Mouse (Mus musculus): ENCODE measurements around the gene Cyfip1. TPM values are rescaled to one million over a fixed set of nuclear protein-coding genes. Genes with fewer than 3 reads are reported as not detected.

The Cyfip1 gene
- total RNA-seq, 1 experiment: 59.8 TPM

DNA sequence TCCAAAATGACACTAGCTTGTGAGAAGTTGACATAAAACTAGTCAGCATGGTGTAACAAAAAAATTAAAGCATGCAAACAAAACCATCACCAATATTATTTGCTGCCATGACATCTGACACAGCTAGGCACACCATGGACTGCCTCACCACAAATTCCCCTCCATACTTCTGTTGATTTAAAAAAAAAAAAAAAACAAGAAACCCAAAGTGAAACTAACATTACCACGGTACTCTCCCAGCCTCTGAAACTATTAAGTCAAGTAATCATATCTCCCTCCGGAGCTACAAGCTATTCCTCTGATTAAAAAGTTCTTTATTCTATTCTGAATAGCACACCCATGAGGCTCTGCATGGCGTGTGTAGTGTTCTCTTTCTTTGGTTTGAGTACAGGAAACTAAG lies 115.6 kb downstream of the Cyfip1 start:
- no peaks in the 10 kb centered on the region; the same call in 1 of the 2 replicates for H3K36me3 ChIP-seq (ENCODE audit: control insufficient read depth, insufficient read depth, low read length, poor library complexity, severe bottlenecking)

DNA sequence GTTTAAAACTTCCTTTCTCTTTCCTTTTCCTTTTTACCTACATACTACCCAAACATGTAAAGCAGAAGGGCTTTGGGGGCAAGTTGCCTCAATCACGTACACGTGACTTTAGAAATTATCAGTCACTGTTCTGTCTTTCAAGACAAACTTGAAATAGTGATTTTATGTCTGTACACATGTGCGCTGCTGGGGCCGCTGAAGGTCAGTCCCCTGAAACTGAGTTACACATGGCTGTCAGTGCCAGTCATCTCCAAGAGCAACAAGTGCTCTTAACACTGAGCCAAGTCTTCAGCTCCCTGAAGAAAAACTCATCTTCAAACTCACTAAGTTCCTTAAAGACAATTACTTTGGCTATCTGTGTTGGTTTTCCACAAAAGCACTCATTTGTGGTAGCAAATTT lies 116.4 kb downstream of the Cyfip1 start:
- Histone ChIP-seq H3K4me1 (ENCODE audit: control insufficient read depth in 2 of 2, insufficient read depth in 2 of 2, low read length in 2 of 2, poor library complexity in 1 of 2) (peaks cover 0 to 2% of the 10 kb centered on the region in 2 experiments; a peak in 1 of 4 replicates), H3K9me3 (ENCODE audit: control insufficient read depth, insufficient read depth, low read depth, low read length) (no peaks in the 10 kb centered on the region), H3K27ac (ENCODE audit: insufficient read depth, low read depth, low read length, poor library complexity, severe bottlenecking) (no peak overlapping the region), H3K36me3 (ENCODE audit: control insufficient read depth, insufficient read depth, low read length, poor library complexity, severe bottlenecking) (no peaks in the 10 kb centered on the region; the same call in 1 of the 2 replicates), H3K4me3 (ENCODE audit: insufficient read depth in 1 of 2, low read depth in 1 of 2, low read length in 2 of 2, poor library complexity in 1 of 2, severe bottlenecking in 1 of 2) (no peak overlapping the region), H3K9ac (ENCODE audit: insufficient read depth, low read depth, low read length, poor library complexity, severe bottlenecking) (no peak overlapping the region)
- no peak for DNase-seq (ENCODE audit: low read depth, low spot score)
- no peak for TF ChIP-seq MAFK (IDR thresholded peaks at IDR 0.05; ENCODE audit: insufficient read depth, low read depth, low read length)
- TF ChIP-seq CHD2 (IDR thresholded peaks at IDR 0.05; ENCODE audit: low read depth, low read length): no peak
- TF ChIP-seq ZNF384 (IDR thresholded peaks at IDR 0.05; ENCODE audit: low read depth, low read length): no peak
- TF ChIP-seq HCFC1 (IDR thresholded peaks at IDR 0.05; ENCODE audit: borderline replicate concordance, insufficient read depth, low read length): no peak
- no peak for TF ChIP-seq ZC3H11A (IDR thresholded peaks at IDR 0.05; ENCODE audit: borderline replicate concordance, low read depth, low read length)
- in situ Hi-C loops (cut with MboI; ENCODE audit: low sequenced_read_pairs in 2 of 2, unreplicated experiment in 2 of 2): no loop called here

More for the DNA sequence above, 115.6 kb downstream of the Cyfip1 start:
- H3K9me3 ChIP-seq (ENCODE audit: control insufficient read depth, insufficient read depth, low read depth, low read length): no peaks in the 10 kb centered on the region
- H3K4me1 ChIP-seq (ENCODE audit: control insufficient read depth in 2 of 2, insufficient read depth in 2 of 2, low read length in 2 of 2, poor library complexity in 1 of 2): peaks cover 0 to 2% of the 10 kb centered on the region in 2 experiments; a peak in 1 of 4 replicates
- H3K9ac ChIP-seq (ENCODE audit: insufficient read depth, low read depth, low read length, poor library complexity, severe bottlenecking): no peak overlapping the region
- TF ChIP-seq ZC3H11A (IDR thresholded peaks at IDR 0.05; ENCODE audit: borderline replicate concordance, low read depth, low read length): no peak
- TF ChIP-seq HCFC1 (IDR thresholded peaks at IDR 0.05; ENCODE audit: borderline replicate concordance, insufficient read depth, low read length): no peak
- TF ChIP-seq MAFK (IDR thresholded peaks at IDR 0.05; ENCODE audit: insufficient read depth, low read depth, low read length): no peak
- TF ChIP-seq CHD2 (IDR thresholded peaks at IDR 0.05; ENCODE audit: low read depth, low read length): no peak
- TF ChIP-seq ZNF384 (IDR thresholded peaks at IDR 0.05; ENCODE audit: low read depth, low read length): no peak
- in situ Hi-C loops (cut with MboI; ENCODE audit: low sequenced_read_pairs in 2 of 2, unreplicated experiment in 2 of 2): no loop called here
- no peak overlapping the region for H3K27ac ChIP-seq (ENCODE audit: insufficient read depth, low read depth, low read length, poor library complexity, severe bottlenecking)
- no peak for DNase-seq (ENCODE audit: low read depth, low spot score)
- H3K4me3 ChIP-seq (ENCODE audit: insufficient read depth in 1 of 2, low read depth in 1 of 2, low read length in 2 of 2, poor library complexity in 1 of 2, severe bottlenecking in 1 of 2): no peak overlapping the region

DNA sequence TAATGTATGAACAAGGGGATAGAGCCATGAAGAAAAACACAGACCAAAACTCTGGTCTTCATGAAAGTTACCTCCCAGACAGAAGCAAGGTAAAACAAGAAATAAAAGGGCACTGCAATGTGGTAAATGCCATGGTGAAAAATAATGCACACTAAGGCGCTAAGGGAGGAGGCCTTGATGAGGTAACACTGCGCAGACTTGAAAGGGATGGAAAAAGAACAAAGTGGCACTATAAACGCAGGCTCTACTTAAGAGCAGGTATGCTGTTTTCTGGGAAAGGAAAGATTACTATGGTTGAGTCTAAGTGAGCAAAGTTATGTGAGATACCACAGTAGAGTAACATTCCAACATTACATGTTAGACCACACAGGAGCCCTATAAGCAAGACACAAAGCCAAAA lies 118.3 kb downstream of the Cyfip1 start:
- DNase-seq (ENCODE audit: low read depth, low spot score): no peak
- no peak overlapping the region for H3K4me3 ChIP-seq (ENCODE audit: insufficient read depth in 1 of 2, low read depth in 1 of 2, low read length in 2 of 2, poor library complexity in 1 of 2, severe bottlenecking in 1 of 2)
- TF ChIP-seq ZNF384 (IDR thresholded peaks at IDR 0.05; ENCODE audit: low read depth, low read length) (no peak), HCFC1 (IDR thresholded peaks at IDR 0.05; ENCODE audit: borderline replicate concordance, insufficient read depth, low read length) (no peak)
- H3K9me3 ChIP-seq (ENCODE audit: control insufficient read depth, insufficient read depth, low read depth, low read length): no peaks in the 10 kb centered on the region
- in situ Hi-C loops (cut with MboI; ENCODE audit: low sequenced_read_pairs in 2 of 2, unreplicated experiment in 2 of 2): no loop called here
- no peak overlapping the region for H3K9ac ChIP-seq (ENCODE audit: insufficient read depth, low read depth, low read length, poor library complexity, severe bottlenecking)
- peaks cover 2 to 3% of the 10 kb centered on the region in 2 experiments; a peak in 2 of 4 replicates for H3K4me1 ChIP-seq (ENCODE audit: control insufficient read depth in 2 of 2, insufficient read depth in 2 of 2, low read length in 2 of 2, poor library complexity in 1 of 2)
- no peak overlapping the region for H3K27ac ChIP-seq (ENCODE audit: insufficient read depth, low read depth, low read length, poor library complexity, severe bottlenecking)
- H3K36me3 ChIP-seq (ENCODE audit: control insufficient read depth, insufficient read depth, low read length, poor library complexity, severe bottlenecking): no peaks in the 10 kb centered on the region; the same call in 1 of the 2 replicates

DNA sequence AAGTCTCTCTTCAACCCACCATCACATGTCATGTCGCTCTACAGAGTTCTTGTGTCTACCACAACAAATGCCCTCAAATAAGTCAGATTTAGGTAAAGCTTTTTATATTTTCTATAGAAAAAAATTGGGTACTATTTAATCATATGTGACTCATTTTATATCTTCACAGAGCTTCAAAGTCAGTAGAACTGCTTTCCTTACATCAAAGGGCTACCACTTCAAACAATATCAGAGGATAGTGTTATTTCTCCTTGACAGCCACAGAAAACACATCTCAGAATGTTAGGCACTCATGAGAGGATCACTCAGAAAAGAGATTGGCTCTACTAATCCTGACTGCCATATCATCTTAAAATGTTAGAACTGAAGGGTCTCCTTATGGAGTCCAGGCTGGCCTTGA lies 119.0 kb downstream of the Cyfip1 start:
- H3K9ac ChIP-seq (ENCODE audit: insufficient read depth, low read depth, low read length, poor library complexity, severe bottlenecking): no peak overlapping the region
- DNase-seq (ENCODE audit: low read depth, low spot score): no peak
- no peaks in the 10 kb centered on the region for H3K9me3 ChIP-seq (ENCODE audit: control insufficient read depth, insufficient read depth, low read depth, low read length)
- H3K4me3 ChIP-seq (ENCODE audit: insufficient read depth in 1 of 2, low read depth in 1 of 2, low read length in 2 of 2, poor library complexity in 1 of 2, severe bottlenecking in 1 of 2): no peak overlapping the region
- H3K36me3 ChIP-seq (ENCODE audit: control insufficient read depth, insufficient read depth, low read length, poor library complexity, severe bottlenecking): no peaks in the 10 kb centered on the region; the same call in 1 of the 2 replicates
- H3K27ac ChIP-seq (ENCODE audit: insufficient read depth, low read depth, low read length, poor library complexity, severe bottlenecking): no peak overlapping the region
- peaks cover 2 to 3% of the 10 kb centered on the region in 2 experiments; a peak in 2 of 4 replicates for H3K4me1 ChIP-seq (ENCODE audit: control insufficient read depth in 2 of 2, insufficient read depth in 2 of 2, low read length in 2 of 2, poor library complexity in 1 of 2)
- no peak for TF ChIP-seq ZNF384 (IDR thresholded peaks at IDR 0.05; ENCODE audit: low read depth, low read length)
- no peak for TF ChIP-seq CHD2 (IDR thresholded peaks at IDR 0.05; ENCODE audit: low read depth, low read length)
- TF ChIP-seq HCFC1 (IDR thresholded peaks at IDR 0.05; ENCODE audit: borderline replicate concordance, insufficient read depth, low read length): no peak
- no peak for TF ChIP-seq MAFK (IDR thresholded peaks at IDR 0.05; ENCODE audit: insufficient read depth, low read depth, low read length)
- no peak for TF ChIP-seq ZC3H11A (IDR thresholded peaks at IDR 0.05; ENCODE audit: borderline replicate concordance, low read depth, low read length)
- in situ Hi-C loops (cut with MboI; ENCODE audit: low sequenced_read_pairs in 2 of 2, unreplicated experiment in 2 of 2): no loop called here

All from ES-E14 (cell line).